Mouse (Mus musculus): Measurements from ENCODE around the gene Washc3.

GRCm38 (mm10) chr10:88252121-88252862 is 51.4 kb downstream of the Washc3 start:
- TF ChIP-seq POLR2A (IDR thresholded peaks at IDR 0.05; ENCODE audit: borderline replicate concordance, extremely low read depth, low read depth, low read length) (no peak), CTCF (IDR thresholded peaks at IDR 0.05; ENCODE audit: insufficient read depth, low read length) (no peak)
